Mouse (Mus musculus): Measurements from ENCODE around the gene Cdh13. TPM values are rescaled to one million over a fixed set of nuclear protein-coding genes. Genes with fewer than 3 reads are reported as not detected.

Gene Cdh13
- 126 and 153 TPM in 2 replicates for polyA plus RNA-seq (2015; fragmentation: Nextera tagmentation; extraction: Ambion mirVana)

DNA sequence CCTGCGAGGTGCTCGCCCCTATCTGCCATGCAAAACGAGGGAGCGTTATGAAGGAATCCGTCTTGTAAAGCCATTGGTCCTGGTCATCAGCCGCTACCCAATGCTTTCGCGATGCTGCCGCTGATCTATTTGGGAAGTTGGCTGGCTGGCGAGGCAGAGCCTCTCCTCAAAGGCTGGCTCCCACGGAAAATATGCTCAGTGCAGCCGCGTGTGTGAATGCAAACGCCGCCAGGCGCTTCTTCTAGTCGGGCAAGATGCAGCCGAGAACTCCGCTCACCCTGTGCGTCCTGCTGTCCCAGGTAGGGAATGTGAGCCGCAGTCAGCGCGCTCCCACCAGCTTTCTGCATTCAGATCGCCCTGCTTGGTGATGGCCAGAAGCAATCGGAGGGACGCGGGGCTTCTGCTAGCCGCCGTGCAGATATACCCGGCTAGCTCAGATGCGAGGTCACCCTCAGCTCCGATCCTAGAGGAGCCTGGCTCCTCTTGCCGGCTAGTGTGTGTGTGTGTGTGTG is at the start of gene Cdh13:
Gene Cdh13 (plus strand): TSS at position 134 of the 512 bp plus-strand sequence.

DNA sequence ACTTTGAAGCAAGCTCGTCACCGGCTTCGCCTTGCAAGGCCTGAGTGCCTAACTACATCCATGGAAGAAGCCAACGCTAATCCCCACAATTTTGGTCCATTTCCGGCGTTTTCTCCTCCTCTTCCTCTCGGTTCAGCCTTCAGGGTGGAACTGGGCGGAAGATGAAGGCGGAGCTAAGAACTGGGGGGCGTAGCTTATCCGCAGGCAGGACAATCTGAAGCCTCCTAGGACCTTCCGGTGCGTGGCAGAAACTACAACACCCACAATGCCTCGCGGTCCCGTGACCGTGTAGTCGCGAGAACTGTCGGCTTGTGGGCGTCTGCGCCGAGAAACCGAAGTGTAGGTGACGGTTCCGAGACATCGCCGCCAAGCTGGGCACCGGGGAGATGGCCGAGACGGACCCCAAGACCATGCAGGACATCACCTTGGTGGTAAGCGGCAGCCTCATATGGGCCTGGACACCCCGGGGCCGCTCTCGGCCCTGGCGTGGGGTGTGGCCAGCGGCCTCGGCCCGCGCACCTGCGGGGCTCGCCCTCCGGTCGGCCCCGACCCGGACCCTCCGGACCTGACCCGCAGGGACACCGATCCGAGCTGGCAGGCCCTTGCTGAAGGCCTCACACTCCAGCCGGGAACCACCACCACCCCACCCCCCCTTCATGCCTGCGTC is 1060.8 kb downstream of the Cdh13 start, which contains the start of gene Hsbp1:
Gene Hsbp1 (plus strand): TSS at position 299 of the 667 bp plus-strand sequence.

